Mouse (Mus musculus) layer of hippocampus, adult 11-12 months (tissue): ENCODE measurements at regions not wholly inside any gene's neighbourhood (a gene's known extent, or its start where the extent isn't known, plus 50 kb on each side); places are given as distances from the start of the nearest gene placed in this dataset.

Source experiments
- DNase-seq: peaks from one replicate; pipeline ENCODE4 v3.0.0; 2022; ENCODE audit warnings: low spot score

GRCm38 (mm10) chr7:116857141-116857540, 353.0 kb downstream of the Nucb2 start:
- peak; percentile 12 for DNase-seq

GRCm38 (mm10) chr7:116857744-116858143, 353.6 kb downstream of the Nucb2 start:
- DNase-seq, result no peak

DNA sequence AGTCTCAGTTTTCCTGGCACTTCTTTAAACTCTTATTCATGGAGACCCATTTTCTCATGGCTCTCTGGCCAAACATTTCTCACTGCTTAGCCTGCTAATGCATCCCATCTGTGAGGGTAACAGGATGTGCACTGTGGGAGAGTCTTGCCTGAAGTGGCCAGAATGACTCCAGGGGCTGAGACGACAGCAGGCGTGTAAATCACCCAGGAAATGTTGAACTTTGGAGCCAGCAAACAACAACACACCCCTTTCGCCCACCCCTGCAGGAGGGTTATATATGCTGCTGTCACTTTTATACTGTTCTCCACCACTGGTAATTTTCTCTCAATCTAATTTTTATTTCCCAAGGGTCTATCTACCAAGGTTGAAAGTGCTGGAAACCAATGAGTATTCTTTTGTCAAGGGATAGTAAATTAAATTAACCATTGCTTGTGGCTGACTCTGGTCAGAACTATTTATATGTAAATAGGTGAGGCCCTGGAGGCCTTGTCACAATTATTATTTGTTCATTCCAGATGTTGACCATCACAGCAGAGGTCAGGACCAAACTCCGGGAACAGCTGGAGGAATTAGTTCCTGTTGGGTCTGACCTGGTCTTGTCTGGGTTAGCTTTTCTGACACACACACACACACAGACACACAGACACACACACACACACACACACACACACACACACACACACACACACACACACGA, 378.2 kb downstream of the Nucb2 start:
- no peak for DNase-seq

- DNase-seq, result no peak
These were observed 389.7 kb downstream of the Nucb2 start for GRCm38 (mm10) chr7:116893846-116894245.

GRCm38 (mm10) chr7:116915797-116916196, 411.6 kb downstream of the Nucb2 start:
- DNase-seq, result no peak

GRCm38 (mm10) chr7:116917921-116918670, 413.9 kb downstream of the Nucb2 start:
- DNase-seq, result no peak

DNA sequence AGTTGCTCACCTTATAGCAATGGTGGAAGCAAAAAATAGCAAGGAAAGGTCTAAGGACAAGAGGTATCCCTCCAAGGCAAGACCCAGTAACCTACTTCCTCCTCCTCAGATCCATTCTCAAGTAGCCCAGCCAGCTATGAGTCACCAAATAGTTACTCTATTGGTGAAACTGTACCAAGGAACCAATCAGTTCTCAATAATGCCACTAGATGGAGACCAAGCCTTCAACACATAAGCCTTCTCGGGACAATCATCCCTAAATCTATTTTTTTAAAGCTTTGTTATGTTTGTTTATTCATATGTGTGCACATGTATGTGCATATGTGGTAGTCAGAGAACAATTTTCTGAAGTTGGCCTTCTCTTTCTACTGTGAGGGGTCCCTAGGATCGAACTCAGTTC, 434.3 kb upstream of the Xylt1 start:
- DNase-seq, result no peak

DNA sequence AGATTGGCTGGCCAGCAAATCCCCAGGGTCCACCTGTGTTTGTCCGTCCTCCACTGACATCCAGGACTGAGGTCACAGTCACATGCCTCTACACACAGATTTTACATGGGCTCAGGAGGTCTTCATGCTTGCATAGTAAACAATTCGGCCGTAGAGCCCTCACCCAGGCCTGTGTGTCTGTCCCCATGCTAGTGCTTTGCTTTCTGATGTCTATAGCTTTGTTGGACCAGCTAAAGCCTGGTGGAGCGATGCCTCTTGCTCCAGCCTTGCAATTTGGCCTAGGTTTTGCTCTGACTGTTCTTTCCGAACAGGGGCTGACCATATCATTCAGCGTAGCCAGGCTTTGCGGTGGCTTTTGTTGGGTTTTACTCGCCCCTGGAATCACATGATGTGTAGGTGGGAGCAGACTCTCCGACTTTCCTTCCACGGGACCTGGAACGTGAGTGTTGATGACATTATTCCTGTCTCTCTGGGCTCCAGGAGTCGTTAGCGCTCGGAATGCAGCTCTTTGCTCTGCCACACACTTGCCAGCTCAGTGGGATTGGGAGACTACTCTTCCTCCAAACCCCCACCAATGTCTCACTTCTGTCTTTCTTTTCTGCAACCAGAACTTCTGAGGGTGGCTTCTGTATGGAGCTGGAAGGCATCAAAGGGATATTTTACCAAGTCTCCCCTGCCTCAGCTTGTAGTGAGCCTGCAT, 421.4 kb upstream of the Xylt1 start:
- DNase-seq, result peak; percentile 6

- peak; percentile 47 for DNase-seq
These were observed 416.9 kb upstream of the Xylt1 start for GRCm38 (mm10) chr7:116963839-116964238.

DNA sequence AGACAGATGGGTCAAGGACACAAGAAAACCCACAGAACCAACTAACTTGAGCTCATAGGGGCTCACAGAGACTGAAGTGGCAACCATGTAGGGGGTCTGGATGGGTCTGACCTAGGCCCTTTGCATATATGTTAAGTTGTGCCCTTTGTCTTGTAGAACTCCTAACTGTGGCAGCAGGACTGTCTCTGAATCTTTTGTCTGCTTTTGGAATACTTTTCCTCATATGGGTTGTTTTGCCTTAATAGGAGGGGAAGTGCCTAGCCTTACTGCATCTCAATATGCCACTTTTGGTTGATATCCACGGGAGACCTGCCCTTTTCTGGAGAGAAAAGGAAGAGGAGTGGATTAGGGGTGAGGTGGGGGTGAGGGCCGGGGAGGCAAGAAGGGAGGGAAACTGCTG, 389.4 kb upstream of the Xylt1 start:
- DNase-seq, result no peak

GRCm38 (mm10) chr7:116992166-116992565, 388.6 kb upstream of the Xylt1 start:
- no peak for DNase-seq

GRCm38 (mm10) chr7:116995770-116996169, 385.0 kb upstream of the Xylt1 start:
- no peak for DNase-seq

DNA sequence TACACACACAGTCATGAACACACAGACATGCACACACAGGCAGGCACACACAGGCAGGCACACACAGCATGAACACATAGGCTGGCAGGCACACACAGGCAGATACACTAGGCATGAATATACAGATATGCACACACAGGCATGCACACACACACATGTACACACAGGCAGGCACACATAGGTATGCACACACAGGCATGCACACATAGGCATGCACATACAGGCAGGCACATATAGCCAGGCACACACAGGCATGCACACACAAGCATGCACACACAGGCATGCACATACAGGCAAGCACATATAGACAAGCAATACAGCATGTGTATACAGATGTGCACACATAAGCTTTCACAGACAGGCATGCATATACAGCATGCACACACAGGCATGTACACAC, 377.6 kb upstream of the Xylt1 start:
- no peak for DNase-seq

DNA sequence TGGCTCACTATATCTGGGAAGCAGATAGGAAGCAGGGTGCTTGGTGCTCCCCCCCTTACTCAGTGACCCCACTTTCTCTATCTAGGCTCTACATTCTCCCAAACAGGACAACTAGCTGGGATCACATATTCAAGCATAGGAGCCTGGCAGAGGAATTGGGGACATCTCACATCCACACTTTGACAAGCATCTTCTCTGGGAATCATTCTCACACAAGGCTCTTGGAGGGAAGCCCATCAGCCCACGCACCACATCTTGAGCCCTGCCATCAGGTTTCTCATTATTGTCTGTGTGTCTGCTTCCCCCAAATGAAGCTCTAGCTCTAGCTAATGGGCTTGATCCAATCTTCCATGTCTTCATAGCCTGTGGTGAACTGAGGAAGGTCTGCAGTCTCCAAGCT, 362.4 kb upstream of the Xylt1 start:
- peak; percentile 65 for DNase-seq

DNA sequence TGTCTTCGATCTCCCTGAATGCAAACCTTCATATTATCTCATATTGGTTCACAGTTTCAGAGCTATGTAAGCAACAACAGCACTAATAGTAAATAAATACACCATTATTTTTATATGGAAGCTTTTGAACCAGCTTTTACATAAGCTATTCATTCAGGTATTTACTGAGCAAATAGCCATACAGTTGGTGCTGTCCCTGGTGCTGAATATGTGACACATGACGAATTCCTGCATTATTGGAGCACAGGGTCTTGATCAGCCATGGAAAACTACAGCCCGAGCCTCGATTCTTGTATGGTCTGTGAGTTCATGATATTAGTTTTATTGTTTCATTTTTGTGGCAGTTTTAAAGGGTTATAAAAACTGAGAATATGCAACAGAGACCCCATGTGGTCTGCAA, 359.1 kb upstream of the Xylt1 start:
- DNase-seq, result no peak

- DNase-seq, result peak; percentile 26
These were observed 335.9 kb upstream of the Xylt1 start for GRCm38 (mm10) chr7:117044926-117045325.

DNA sequence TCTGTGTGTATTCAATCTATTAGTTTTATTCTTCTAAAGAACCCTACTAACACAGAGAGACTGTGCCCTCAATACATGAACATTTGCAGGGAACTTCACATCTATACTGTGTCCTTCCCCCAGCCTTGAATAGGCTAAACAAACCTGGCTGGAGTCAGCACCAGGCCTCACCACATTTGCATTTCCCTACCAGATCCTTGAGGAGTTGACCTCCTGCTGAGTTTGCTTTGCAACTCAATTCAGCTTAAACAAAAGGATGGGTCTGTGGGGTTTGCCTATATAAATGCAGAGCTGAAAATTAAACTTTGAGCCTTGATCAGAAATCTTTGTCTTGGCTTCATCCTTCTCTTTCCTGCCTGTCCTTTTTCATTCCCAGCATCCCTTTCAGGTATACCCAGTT, 331.5 kb upstream of the Xylt1 start:
- no peak for DNase-seq

DNA sequence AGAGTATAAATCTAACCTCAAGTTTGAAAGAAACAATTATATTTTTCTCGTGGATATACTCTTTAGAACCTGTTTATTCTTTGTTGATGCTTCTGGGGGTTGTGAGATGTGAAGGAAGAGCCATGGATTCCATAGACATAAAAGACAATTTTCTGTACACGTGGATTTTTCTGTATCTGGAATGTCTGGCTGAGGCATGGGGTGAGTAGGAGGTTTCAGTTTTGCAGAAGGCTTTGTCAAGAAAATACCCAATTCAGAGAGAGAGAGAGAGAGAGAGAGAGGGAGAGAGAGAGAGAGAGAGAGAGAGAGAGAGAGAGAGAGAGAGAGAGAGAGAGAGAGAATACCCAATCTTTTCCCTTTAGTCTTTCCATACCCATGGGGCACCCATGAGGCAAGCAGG, 315.0 kb upstream of the Xylt1 start:
- no peak for DNase-seq

GRCm38 (mm10) chr7:117090911-117091550, 289.7 kb upstream of the Xylt1 start:
- no peak for DNase-seq

DNA sequence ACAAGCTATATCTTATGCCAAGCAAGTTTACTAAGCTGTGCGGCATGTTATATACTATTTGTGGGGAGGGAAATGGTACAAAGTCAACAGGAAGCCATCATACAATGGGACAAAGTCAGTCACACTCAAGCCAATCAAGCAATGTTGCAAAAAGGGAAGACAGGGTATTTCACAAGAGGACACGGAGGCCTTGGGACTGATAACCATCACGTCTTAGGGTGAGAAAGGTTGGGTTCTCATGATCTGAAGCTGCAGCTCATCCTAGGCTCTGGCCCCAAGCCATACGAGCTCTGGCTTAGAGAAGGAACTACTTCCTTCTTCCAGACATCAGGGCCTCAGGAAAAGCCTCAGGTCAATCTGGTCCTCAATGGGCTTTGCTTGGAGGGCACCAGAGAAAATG, 287.9 kb upstream of the Xylt1 start:
- DNase-seq, result no peak

DNA sequence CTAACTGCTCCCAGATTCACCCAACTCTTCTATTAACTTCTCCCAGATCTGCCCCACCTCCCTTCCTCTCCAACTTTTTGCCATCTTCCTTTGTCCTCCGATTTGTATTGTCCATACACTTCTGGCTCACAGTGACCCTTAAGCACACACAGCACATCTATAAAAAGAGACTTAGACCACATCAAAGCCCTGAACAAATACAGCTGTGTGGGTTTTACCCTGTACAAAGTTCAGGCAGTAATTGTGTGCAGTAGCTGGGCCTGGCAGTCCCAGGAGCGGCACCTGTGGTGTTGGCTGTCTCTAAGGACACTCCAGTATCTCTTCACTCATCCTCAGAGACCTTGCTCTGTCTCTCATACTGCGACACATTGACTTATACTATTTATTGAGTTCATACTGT, 283.2 kb upstream of the Xylt1 start:
- DNase-seq, result no peak

GRCm38 (mm10) chr7:117099041-117099440, 281.7 kb upstream of the Xylt1 start:
- DNase-seq, result no peak

- DNase-seq, result no peak
These were observed 277.7 kb upstream of the Xylt1 start for GRCm38 (mm10) chr7:117103035-117103434.
